Mouse (Mus musculus): ENCODE data around the gene Foxc1. TPM values are rescaled to one million over a fixed set of nuclear protein-coding genes. Genes with fewer than 3 reads are reported as not detected.

The Foxc1 gene
- polyA plus RNA-seq, 1 experiment: 3.7 TPM

DNA sequence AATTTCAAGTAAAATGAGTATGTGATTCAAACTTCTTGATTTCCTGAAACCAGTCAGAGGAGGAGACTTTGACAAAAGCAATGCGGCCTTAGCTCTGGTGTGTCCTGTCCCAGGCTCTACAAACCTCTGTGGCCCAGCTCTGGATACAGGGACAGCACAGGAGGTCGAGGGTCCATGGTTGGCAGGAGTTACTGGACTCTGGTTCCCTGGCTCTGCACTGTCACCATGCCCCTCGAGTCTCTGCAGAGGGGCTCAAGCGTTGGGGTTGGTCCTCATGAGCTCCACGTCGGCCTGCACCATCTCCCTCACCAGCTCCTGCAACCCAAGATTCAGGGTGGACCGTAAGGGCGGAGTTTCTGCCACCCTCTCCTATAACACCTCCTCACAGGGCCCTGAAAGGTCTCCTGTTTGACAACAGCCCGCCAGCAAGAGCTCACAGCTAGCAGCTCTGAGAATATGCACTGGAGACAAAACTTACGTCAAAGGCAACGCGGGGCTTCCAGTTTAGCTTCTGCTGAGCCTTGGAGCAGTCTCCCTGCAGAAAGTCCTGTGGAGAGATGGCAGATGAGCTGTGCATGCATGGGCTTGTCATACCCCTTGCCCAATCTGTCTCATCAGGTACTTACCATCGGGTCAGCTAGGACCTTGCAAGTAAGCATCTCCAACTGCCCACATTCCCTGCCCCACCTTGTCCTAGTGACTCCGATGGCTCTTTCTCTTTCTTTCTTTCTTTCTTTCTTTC is 13.4 kb downstream of the Foxc1 start:
- H3K27ac ChIP-seq (ENCODE audit: insufficient read depth, low read depth, low read length): no peak overlapping the region
- H3K4me3 ChIP-seq (ENCODE audit: insufficient read depth, low read depth, low read length): no peak overlapping the region
- no peak for TF ChIP-seq POLR2A (IDR thresholded peaks at IDR 0.05; ENCODE audit: low read depth, low read length)
- no peak for TF ChIP-seq CTCF (conservative IDR thresholded peaks at IDR 0.05; ENCODE audit: insufficient read depth, insufficient read length, low read depth, low read length)
- no peaks in the 10 kb centered on the region for H3K36me3 ChIP-seq (ENCODE audit: control insufficient read depth, insufficient read depth, low read length)
- DNase-seq: peak; percentile 10
- 66% methylated on average over 14 of the region's 14 CpGs for WGBS
- H3K27me3 ChIP-seq (replicated peaks; ENCODE audit: control insufficient read depth, insufficient read depth, low read length): no peaks in the 10 kb centered on the region
- H3K4me1 ChIP-seq (ENCODE audit: control insufficient read depth, insufficient read depth, low read length): no peaks in the 10 kb centered on the region

DNA sequence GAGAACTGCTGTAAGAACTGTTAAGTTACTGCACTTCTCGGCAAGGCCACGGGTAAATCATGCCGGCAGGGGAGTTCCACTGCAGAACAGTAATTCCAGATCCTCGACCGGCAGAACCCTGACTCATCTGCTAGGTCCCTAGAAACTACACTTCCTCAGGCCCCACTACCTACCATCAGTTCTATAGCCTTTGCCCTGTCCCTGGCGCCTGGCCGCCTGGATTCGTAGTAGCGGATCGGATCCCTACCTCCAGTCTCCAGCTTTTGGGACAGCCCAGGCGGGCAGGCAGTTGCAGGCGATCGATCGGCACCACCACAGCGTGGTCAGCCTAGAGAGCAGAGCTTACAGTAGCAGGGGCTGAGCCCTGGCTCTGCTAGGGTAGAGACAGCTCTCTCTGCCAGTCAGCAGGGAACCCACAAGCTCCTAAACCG is 14.2 kb downstream of the Foxc1 start:
- H3K27ac ChIP-seq (ENCODE audit: insufficient read depth, low read depth, low read length): no peak overlapping the region; the same call in 1 of the 2 replicates
- DNase-seq: peak; percentile 45
- WGBS: 26% methylated on average over 16 of the region's 16 CpGs

GRCm38 (mm10) chr13:31821050-31821449 is 14.6 kb downstream of the Foxc1 start:
- H3K36me3 ChIP-seq (ENCODE audit: control insufficient read depth, insufficient read depth, low read length): no peaks in the 10 kb centered on the region
- H3K27me3 ChIP-seq (replicated peaks; ENCODE audit: control insufficient read depth, insufficient read depth, low read length): no peaks in the 10 kb centered on the region
- WGBS: 59% methylated on average over 6 of the region's 6 CpGs
- DNase-seq: no peak
- TF ChIP-seq CTCF (conservative IDR thresholded peaks at IDR 0.05; ENCODE audit: insufficient read depth, insufficient read length, low read depth, low read length) (no peak), POLR2A (IDR thresholded peaks at IDR 0.05; ENCODE audit: low read depth, low read length) (no peak)
- H3K27ac ChIP-seq (ENCODE audit: insufficient read depth, low read depth, low read length): no peak overlapping the region; the same call in 1 of the 2 replicates
- H3K4me3 ChIP-seq (ENCODE audit: insufficient read depth, low read depth, low read length): peak overlapping the region; percentile 42; the same call in 1 of the 2 replicates
- H3K4me1 ChIP-seq (ENCODE audit: control insufficient read depth, insufficient read depth, low read length): no peaks in the 10 kb centered on the region

More for the DNA sequence above, 14.2 kb downstream of the Foxc1 start:
- Histone ChIP-seq H3K4me3 (ENCODE audit: insufficient read depth, low read depth, low read length) (peak overlapping the region; percentile 42), H3K27me3 (replicated peaks; ENCODE audit: control insufficient read depth, insufficient read depth, low read length) (no peaks in the 10 kb centered on the region), H3K4me1 (ENCODE audit: control insufficient read depth, insufficient read depth, low read length) (no peaks in the 10 kb centered on the region), H3K36me3 (ENCODE audit: control insufficient read depth, insufficient read depth, low read length) (no peaks in the 10 kb centered on the region)
- TF ChIP-seq POLR2A (IDR thresholded peaks at IDR 0.05; ENCODE audit: low read depth, low read length) (no peak), CTCF (conservative IDR thresholded peaks at IDR 0.05; ENCODE audit: insufficient read depth, insufficient read length, low read depth, low read length) (no peak)

GRCm38 (mm10) chr13:31823316-31823715 is 16.9 kb downstream of the Foxc1 start:
- H3K4me3 ChIP-seq (ENCODE audit: insufficient read depth, low read depth, low read length): no peak overlapping the region
- H3K27ac ChIP-seq (ENCODE audit: insufficient read depth, low read depth, low read length): no peak overlapping the region
- no peaks in the 10 kb centered on the region for H3K36me3 ChIP-seq (ENCODE audit: control insufficient read depth, insufficient read depth, low read length)
- no peaks in the 10 kb centered on the region for H3K4me1 ChIP-seq (ENCODE audit: control insufficient read depth, insufficient read depth, low read length)
- no peaks in the 10 kb centered on the region for H3K27me3 ChIP-seq (replicated peaks; ENCODE audit: control insufficient read depth, insufficient read depth, low read length)
- DNase-seq: no peak
- TF ChIP-seq CTCF (conservative IDR thresholded peaks at IDR 0.05; ENCODE audit: insufficient read depth, insufficient read length, low read depth, low read length): no peak
- TF ChIP-seq POLR2A (IDR thresholded peaks at IDR 0.05; ENCODE audit: low read depth, low read length): no peak
- WGBS: 57% methylated on average over 5 of the region's 5 CpGs

GRCm38 (mm10) chr13:31825180-31825579 is 18.7 kb downstream of the Foxc1 start:
- Histone ChIP-seq H3K36me3 (ENCODE audit: control insufficient read depth, insufficient read depth, low read length) (no peaks in the 10 kb centered on the region), H3K27ac (ENCODE audit: insufficient read depth, low read depth, low read length) (no peak overlapping the region), H3K4me3 (ENCODE audit: insufficient read depth, low read depth, low read length) (no peak overlapping the region), H3K4me1 (ENCODE audit: control insufficient read depth, insufficient read depth, low read length) (no peaks in the 10 kb centered on the region), H3K27me3 (replicated peaks; ENCODE audit: control insufficient read depth, insufficient read depth, low read length) (no peaks in the 10 kb centered on the region)
- no peak for TF ChIP-seq CTCF (conservative IDR thresholded peaks at IDR 0.05; ENCODE audit: insufficient read depth, insufficient read length, low read depth, low read length)
- no peak for TF ChIP-seq POLR2A (IDR thresholded peaks at IDR 0.05; ENCODE audit: low read depth, low read length)
- WGBS: 100% methylated on average over 1 of the region's 1 CpGs
- DNase-seq: no peak

DNA sequence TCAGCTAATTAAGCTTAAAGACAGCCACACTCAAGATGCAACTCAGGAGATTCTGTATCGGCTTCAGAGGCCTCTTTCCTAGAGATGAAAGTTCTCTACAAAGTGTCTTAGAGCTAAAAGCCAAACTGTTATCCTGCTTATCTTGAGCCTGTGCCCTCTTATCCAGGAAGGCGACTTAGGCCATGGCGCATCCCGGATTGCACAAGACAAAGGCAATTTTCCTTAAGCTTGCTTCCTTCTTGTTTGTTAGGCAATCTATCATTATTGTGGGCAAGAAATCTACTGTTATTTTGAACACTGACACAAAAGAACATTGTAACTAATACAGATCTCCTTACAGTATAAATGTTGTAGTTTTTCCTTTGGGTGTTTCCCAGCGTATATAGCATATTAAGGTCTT is 20.7 kb downstream of the Foxc1 start:
- H3K36me3 ChIP-seq (ENCODE audit: control insufficient read depth, insufficient read depth, low read length): no peaks in the 10 kb centered on the region
- H3K4me3 ChIP-seq (ENCODE audit: insufficient read depth, low read depth, low read length): no peak overlapping the region
- DNase-seq: no peak
- H3K27ac ChIP-seq (ENCODE audit: insufficient read depth, low read depth, low read length): no peak overlapping the region
- WGBS: 88% methylated on average over 5 of the region's 5 CpGs
- H3K27me3 ChIP-seq (replicated peaks; ENCODE audit: control insufficient read depth, insufficient read depth, low read length): no peaks in the 10 kb centered on the region
- no peaks in the 10 kb centered on the region for H3K4me1 ChIP-seq (ENCODE audit: control insufficient read depth, insufficient read depth, low read length)
- TF ChIP-seq CTCF (conservative IDR thresholded peaks at IDR 0.05; ENCODE audit: insufficient read depth, insufficient read length, low read depth, low read length): no peak
- TF ChIP-seq POLR2A (IDR thresholded peaks at IDR 0.05; ENCODE audit: low read depth, low read length): no peak

DNA sequence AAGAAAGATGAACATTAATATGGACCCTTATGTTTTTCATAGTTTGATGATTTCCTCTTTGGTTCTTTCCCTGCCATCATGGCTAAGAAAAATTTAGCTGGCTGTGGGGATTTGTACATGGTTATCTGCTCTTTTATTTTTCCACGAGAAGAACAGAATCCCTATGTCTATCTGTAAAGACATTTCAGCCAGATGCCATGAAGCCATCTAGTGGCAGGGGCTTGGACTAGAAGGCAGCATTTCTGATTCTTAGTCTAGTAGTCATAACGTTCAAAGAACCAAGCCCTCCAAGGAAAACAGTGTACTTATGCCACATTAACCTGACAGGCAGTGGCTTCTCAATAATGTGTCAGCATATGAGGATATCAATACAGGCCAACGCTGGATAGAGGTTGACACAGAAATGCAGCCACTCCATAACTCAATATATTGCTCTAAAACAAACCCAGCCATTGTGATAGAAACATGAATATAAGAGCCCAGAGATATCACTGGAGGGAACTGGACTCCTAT is 21.4 kb downstream of the Foxc1 start:
- no peak overlapping the region for H3K27ac ChIP-seq (ENCODE audit: insufficient read depth, low read depth, low read length)
- 49% methylated on average over 3 of the region's 3 CpGs for WGBS
- no peaks in the 10 kb centered on the region for H3K4me1 ChIP-seq (ENCODE audit: control insufficient read depth, insufficient read depth, low read length)
- DNase-seq: no peak
- no peaks in the 10 kb centered on the region for H3K27me3 ChIP-seq (replicated peaks; ENCODE audit: control insufficient read depth, insufficient read depth, low read length)
- no peaks in the 10 kb centered on the region for H3K36me3 ChIP-seq (ENCODE audit: control insufficient read depth, insufficient read depth, low read length)
- no peak overlapping the region for H3K4me3 ChIP-seq (ENCODE audit: insufficient read depth, low read depth, low read length)
- TF ChIP-seq POLR2A (IDR thresholded peaks at IDR 0.05; ENCODE audit: low read depth, low read length) (no peak), CTCF (conservative IDR thresholded peaks at IDR 0.05; ENCODE audit: insufficient read depth, insufficient read length, low read depth, low read length) (no peak)

All from kidney, adult 2 months (tissue).